Mouse (Mus musculus) embryonic stem cell, embryonic (primary cell): ENCODE measurements around the gene Siglecf.

Source experiments
- CTCF ChIA-PET, 4 experiments: fragments of 300-600 bp in 2 of 4; fragments of 350-600 bp in 2 of 4; sonication (Branson Sonifier 250); formaldehyde crosslinking; loops; one replicate each; lab custom pipeline; 2022; ENCODE audit warnings: inconsistent platforms in 2 of 4; lab: Charles Lee
- POLR2A ChIA-PET, 4 experiments: fragments of 300-600 bp in 2 of 4; fragments of 350-600 bp in 2 of 4; sonication (Branson Sonifier 250); formaldehyde crosslinking; loops; one replicate each; lab custom pipeline; 2022; ENCODE audit warnings: antibody characterized with exemption in 4 of 4, inconsistent platforms in 1 of 4; lab: Charles Lee

Siglecf gene

DNA sequence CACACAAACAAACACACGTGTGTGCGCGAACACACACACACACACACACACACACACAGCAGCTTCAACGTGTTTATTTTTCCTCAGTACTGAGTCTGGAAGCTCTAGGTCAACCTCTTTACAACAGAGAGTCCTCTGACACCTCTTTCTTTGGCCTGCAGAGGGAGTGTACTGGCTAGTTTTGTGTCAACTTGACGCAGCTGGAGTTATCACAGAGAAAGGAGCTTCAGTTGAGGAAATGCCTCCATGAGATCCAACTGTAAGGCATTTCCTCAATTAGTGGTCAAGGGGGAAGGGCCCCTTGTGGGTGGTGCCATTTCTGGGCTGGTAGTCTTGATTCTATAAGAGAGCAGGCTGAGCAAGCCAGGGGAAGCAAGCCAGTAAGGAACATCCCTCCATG is 1.5 kb upstream of the Siglecf start:
- POLR2A ChIA-PET: interaction anchor here in 2 of 4 experiments (0.6 to 0.8 kb wide), 5 partner anchors 14 to 184 kb away, joined by 3 to 4 read pairs (median 3); no protein-coding TSS in a partner anchor
- CTCF ChIA-PET: interaction anchor here (0.7 to 1.4 kb wide), 10 partner anchors 14 to 363 kb away, joined by 3 to 5 read pairs (median 3); no protein-coding TSS in a partner anchor

- CTCF ChIA-PET: no interaction called here
- POLR2A ChIA-PET: interaction anchor here in 2 of 4 experiments (0.5 to 1.3 kb wide), 2 partner anchors 9 to 565 kb away, joined by 3 read pairs; no protein-coding TSS in a partner anchor
These were observed 2.0 kb downstream of the Siglecf start for GRCm38 (mm10) chr7:43353118-43353517.

GRCm38 (mm10) chr7:43353758-43354157 is 2.6 kb downstream of the Siglecf start:
- POLR2A ChIA-PET: interaction anchor here in 2 of 4 experiments (0.5 to 1.3 kb wide), 2 partner anchors 9 to 564 kb away, joined by 3 read pairs; no protein-coding TSS in a partner anchor
- CTCF ChIA-PET: no interaction called here

GRCm38 (mm10) chr7:43354893-43355835 is 4.0 kb downstream of the Siglecf start:
- POLR2A ChIA-PET: interaction anchor here (0.6 to 2.0 kb wide), 27 partner anchors 8 to 1468 kb away, joined by 3 to 8 read pairs (median 4); partner anchors contain the start of gene Zfp715 (in 1 of the 4)
- CTCF ChIA-PET: interaction anchor here (0.6 to 2.4 kb wide), 11 partner anchors 12 to 115 kb away, joined by 3 to 11 read pairs (median 4); no protein-coding TSS in a partner anchor

- ChIA-PET CTCF (no interaction called here), POLR2A (no interaction called here)
These were observed 7.4 kb downstream of the Siglecf start for GRCm38 (mm10) chr7:43358556-43358955.

- CTCF ChIA-PET: no interaction called here
- POLR2A ChIA-PET: no interaction called here
These were observed 10.3 kb downstream of the Siglecf start for GRCm38 (mm10) chr7:43361442-43361841.

- ChIA-PET POLR2A (no interaction called here), CTCF (interaction anchor here in 1 of 4 experiments (1.2 kb wide), 1 partner anchor 16 kb away, joined by 3 read pairs; no protein-coding TSS in a partner anchor)
These were observed 10.9 kb downstream of the Siglecf start for GRCm38 (mm10) chr7:43362021-43362420.

DNA sequence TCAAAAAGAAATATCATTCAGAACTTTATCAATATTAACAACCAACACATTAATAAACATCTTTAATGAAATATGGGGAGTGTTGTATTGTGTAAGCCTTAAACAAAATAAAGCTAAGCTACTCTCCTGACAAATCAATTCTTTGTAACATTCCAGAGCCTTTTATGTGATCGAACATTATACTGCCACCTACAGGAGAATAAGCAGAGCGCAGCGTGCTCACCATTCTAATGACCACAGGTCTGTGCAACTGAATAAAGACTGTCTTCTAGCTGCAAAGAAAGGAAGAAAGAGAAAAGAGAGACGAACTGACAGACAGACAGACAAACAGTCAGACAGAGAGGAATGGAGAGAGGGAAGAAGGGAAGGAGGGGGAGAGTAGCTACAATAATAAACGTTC is 27.1 kb downstream of the Siglecf start:
- CTCF ChIA-PET: interaction anchor here (0.6 to 1.8 kb wide), 35 partner anchors 10 to 1768 kb away, joined by 3 to 11 read pairs (median 3); no protein-coding TSS in a partner anchor

GRCm38 (mm10) chr7:43392349-43393121 is 41.4 kb downstream of the Siglecf start:
- POLR2A ChIA-PET: no interaction called here
- CTCF ChIA-PET: interaction anchor here in 1 of 4 experiments (0.6 kb wide), 1 partner anchor 260 kb away, joined by 3 read pairs; no protein-coding TSS in a partner anchor

More for the DNA sequence above, 27.1 kb downstream of the Siglecf start:
- POLR2A ChIA-PET: interaction anchor here (0.5 to 1.0 kb wide), 9 partner anchors 9 to 111 kb away, joined by 3 to 12 read pairs (median 4); no protein-coding TSS in a partner anchor

DNA sequence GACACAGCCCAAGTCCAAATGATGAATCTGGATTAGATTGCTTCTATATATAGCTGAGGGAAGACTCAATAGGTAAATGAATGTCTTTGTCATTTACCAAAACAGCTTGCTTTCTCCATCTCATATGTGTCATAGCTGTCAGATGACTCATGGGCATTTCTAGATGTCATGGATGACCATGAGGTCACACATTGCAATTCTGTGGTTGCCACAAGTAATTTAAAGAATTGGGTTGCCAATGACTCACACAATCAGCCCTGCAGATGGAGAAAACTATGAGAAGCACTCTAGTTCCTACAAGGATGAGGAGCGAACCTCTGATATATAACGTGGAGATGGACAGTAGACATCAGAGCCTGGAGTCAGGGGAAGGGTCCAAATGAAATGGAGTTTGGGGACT is 48.4 kb downstream of the Siglecf start:
- CTCF ChIA-PET: interaction anchor here in 1 of 4 experiments (0.9 kb wide), 1 partner anchor 71 kb away, joined by 3 read pairs; no protein-coding TSS in a partner anchor
- POLR2A ChIA-PET: interaction anchor here in 1 of 4 experiments (0.6 kb wide), 1 partner anchor 1005 kb away, joined by 3 read pairs; no protein-coding TSS in a partner anchor

DNA sequence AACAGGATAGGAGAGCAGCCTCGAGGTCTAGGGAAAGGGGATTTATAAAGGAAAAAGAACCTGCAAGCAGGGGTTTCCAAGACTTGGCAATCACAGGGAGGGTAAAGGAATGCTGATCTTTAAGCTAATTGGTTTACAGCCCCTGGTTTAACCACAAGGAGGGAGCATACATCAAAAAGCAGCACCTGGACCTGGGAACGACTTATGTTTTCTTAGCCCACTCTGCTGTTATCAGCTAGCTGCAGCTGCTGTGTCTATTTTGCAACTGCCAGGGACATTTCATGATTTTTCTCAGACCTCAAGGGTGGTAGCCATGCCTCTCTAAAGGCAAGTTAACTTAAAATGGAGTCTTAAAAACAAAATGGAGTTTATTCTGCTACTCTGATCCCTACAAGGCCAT is 51.6 kb downstream of the Siglecf start:
- CTCF ChIA-PET: interaction anchor here in 1 of 4 experiments (0.5 kb wide), 1 partner anchor 11 kb away, joined by 3 read pairs; no protein-coding TSS in a partner anchor
- POLR2A ChIA-PET: interaction anchor here in 1 of 4 experiments (0.7 kb wide), 1 partner anchor 75 kb away, joined by 3 read pairs; no protein-coding TSS in a partner anchor

DNA sequence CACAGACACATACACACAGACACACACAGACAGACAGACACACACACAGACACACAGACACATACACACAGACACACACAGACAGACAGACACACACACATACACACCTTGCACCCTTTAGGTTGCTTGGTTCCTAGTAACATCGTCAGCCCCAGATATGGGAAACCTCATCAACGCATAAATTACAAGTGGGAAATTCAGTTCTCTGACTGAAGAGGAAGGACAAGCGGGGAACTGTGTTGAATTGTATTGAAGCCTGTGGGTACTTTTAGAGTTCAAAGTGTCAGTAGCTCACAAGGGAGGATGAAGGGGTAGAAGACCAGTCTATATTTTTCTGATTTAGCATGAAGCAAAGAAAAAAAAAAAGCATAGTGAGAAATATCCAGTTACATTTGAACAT is 56.4 kb downstream of the Siglecf start:
- POLR2A ChIA-PET: no interaction called here
- CTCF ChIA-PET: interaction anchor here in 2 of 4 experiments (1.0 to 1.2 kb wide), 2 partner anchors 15 to 512 kb away, joined by 3 to 6 read pairs; no protein-coding TSS in a partner anchor

- ChIA-PET CTCF (interaction anchor here in 3 of 4 experiments (0.6 to 1.3 kb wide), 5 partner anchors 10 to 512 kb away, joined by 3 to 6 read pairs (median 3); no protein-coding TSS in a partner anchor), POLR2A (interaction anchor here in 1 of 4 experiments (0.5 kb wide), 1 partner anchor 17 kb away, joined by 3 read pairs; no protein-coding TSS in a partner anchor)
These were observed 57.0 kb downstream of the Siglecf start, which contains the start of gene Siglecg for GRCm38 (mm10) chr7:43408131-43408553. Gene Siglecg, plus strand, starts transcription at chr7:43408204.

DNA sequence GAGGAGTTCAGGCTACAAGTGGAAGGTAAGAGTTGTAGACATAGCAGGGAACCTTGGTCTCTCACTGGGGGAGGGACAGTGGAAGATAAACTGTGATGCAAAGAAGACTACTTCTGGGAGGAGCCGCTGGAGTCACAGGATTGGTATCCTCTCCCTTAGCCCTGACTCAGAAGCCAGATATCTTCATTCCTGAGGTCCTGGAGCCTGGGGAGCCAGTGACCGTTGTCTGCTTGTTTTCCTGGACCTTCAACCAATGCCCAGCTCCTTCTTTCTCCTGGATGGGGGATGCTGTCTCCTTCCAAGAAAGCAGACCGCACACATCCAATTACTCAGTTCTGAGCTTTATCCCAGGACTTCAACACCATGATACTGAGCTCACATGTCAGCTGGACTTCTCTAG is 57.9 kb downstream of the Siglecf start:
- ChIA-PET CTCF (interaction anchor here in 3 of 4 experiments (1.1 to 1.3 kb wide), 3 partner anchors 9 to 14 kb away, joined by 3 to 6 read pairs (median 5); no protein-coding TSS in a partner anchor), POLR2A (no interaction called here)
